Mouse (Mus musculus): ENCODE measurements around the gene Ipo13. TPM values are rescaled to one million over a fixed set of nuclear protein-coding genes. Genes with fewer than 3 reads are reported as not detected.

Ipo13 gene
- polyA plus RNA-seq, 1 experiment from 2014 or later: 64.1 TPM

- H3K36me3 ChIP-seq (ENCODE audit: control insufficient read depth, insufficient read depth, low read length): 0 out of 2 replicates have a peak, but pooled peaks cover 6% of the 10 kb centered on the region
- H3K4me2 ChIP-seq (ENCODE audit: low read length): peak within 1 kb of the TSS; percentile 48
- DNase-seq (ENCODE audit: low spot score) (no peak), ATAC-seq (no peak)
- H3K27ac ChIP-seq (ENCODE audit: low read depth, low read length): no peak within 1 kb of the TSS
- H3K27me3 ChIP-seq (replicated peaks; ENCODE audit: control insufficient read depth, insufficient read depth, low read length): peaks cover 48% of the 10 kb centered on the region
- peak within 1 kb of the TSS; percentile 50 for H3K9ac ChIP-seq (ENCODE audit: low read length)
- under 1% methylated on average over 33 of the region's 33 CpGs for WGBS
- no peaks in the 10 kb centered on the region for H3K9me3 ChIP-seq (replicated peaks; ENCODE audit: control insufficient read depth, low read length)
- peaks cover 10% of the 10 kb centered on the region for H3K4me1 ChIP-seq (ENCODE audit: control insufficient read depth, insufficient read depth, low read length)
- H3K4me3 ChIP-seq (ENCODE audit: low read depth, low read length): peak within 1 kb of the TSS; percentile 17
Observed at GRCm38 (mm10) chr4:117929391-117929881, 14.6 kb upstream of the Ipo13 start, which contains the start of gene Artn. Artn (minus strand) TSS chr4:117929763.

GRCm38 (mm10) chr4:117928699-117929241 lies 14.0 kb upstream of the Ipo13 start:
- H3K4me2 ChIP-seq (ENCODE audit: low read length): peak overlapping the region; percentile 48
- H3K27me3 ChIP-seq (replicated peaks; ENCODE audit: control insufficient read depth, insufficient read depth, low read length): peaks cover 48% of the 10 kb centered on the region
- H3K4me3 ChIP-seq (ENCODE audit: low read depth, low read length): no peak overlapping the region
- H3K9me3 ChIP-seq (replicated peaks; ENCODE audit: control insufficient read depth, low read length): no peaks in the 10 kb centered on the region
- peaks cover 10% of the 10 kb centered on the region for H3K4me1 ChIP-seq (ENCODE audit: control insufficient read depth, insufficient read depth, low read length)
- H3K27ac ChIP-seq (ENCODE audit: low read depth, low read length): no peak overlapping the region
- DNase-seq (ENCODE audit: low spot score): peak; percentile 63
- peak overlapping the region; percentile 50; the same call in 1 of the 2 replicates for H3K9ac ChIP-seq (ENCODE audit: low read length)
- 1% methylated on average over 13 of the region's 13 CpGs for WGBS
- H3K36me3 ChIP-seq (ENCODE audit: control insufficient read depth, insufficient read depth, low read length): 0 out of 2 replicates have a peak, but pooled peaks cover 6% of the 10 kb centered on the region
- 0 out of 2 replicates have a peak, but pooled peaks have one; percentile 17 for ATAC-seq

DNA sequence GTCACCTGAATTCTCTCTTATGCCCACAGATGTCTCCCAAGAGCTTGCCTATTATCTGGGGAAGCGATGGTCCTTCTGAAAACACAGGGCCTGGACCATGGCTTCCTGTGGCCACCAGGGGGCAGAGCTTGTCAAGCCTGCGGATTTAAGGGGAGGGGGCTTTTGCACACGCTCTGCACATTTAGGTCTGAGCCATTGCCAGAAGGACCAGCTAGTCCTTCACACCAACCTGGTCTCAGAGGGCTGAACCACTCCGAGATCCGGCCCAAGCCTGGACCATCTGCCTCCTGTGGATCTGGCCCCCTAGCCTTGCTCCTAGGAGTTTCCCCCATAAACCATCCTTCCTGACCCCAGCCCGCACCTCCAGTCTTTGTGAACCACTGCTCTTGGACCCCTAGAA lies 13.4 kb upstream of the Ipo13 start:
- H3K36me3 ChIP-seq (ENCODE audit: control insufficient read depth, insufficient read depth, low read length): 0 out of 2 replicates have a peak, but pooled peaks cover 6% of the 10 kb centered on the region
- H3K4me2 ChIP-seq (ENCODE audit: low read length): no peak overlapping the region
- H3K9me3 ChIP-seq (replicated peaks; ENCODE audit: control insufficient read depth, low read length): no peaks in the 10 kb centered on the region
- no peak overlapping the region for H3K27ac ChIP-seq (ENCODE audit: low read depth, low read length)
- H3K4me1 ChIP-seq (ENCODE audit: control insufficient read depth, insufficient read depth, low read length): peaks cover 10% of the 10 kb centered on the region
- H3K27me3 ChIP-seq (replicated peaks; ENCODE audit: control insufficient read depth, insufficient read depth, low read length): peaks cover 48% of the 10 kb centered on the region
- no peak overlapping the region for H3K9ac ChIP-seq (ENCODE audit: low read length)
- peak; percentile 80 for DNase-seq (ENCODE audit: low spot score)
- H3K4me3 ChIP-seq (ENCODE audit: low read depth, low read length): no peak overlapping the region
- peak; percentile 54; the same call in 1 of the 2 replicates for ATAC-seq
- 16% methylated on average over 6 of the region's 6 CpGs for WGBS

- Histone ChIP-seq H3K4me2 (ENCODE audit: low read length) (peak overlapping the region; percentile 84), H3K9ac (ENCODE audit: low read length) (peak overlapping the region; percentile 65), H3K9me3 (replicated peaks; ENCODE audit: control insufficient read depth, low read length) (no peaks in the 10 kb centered on the region), H3K4me3 (ENCODE audit: low read depth, low read length) (peak overlapping the region; percentile 44), H3K4me1 (ENCODE audit: control insufficient read depth, insufficient read depth, low read length) (peaks cover 10% of the 10 kb centered on the region), H3K27me3 (replicated peaks; ENCODE audit: control insufficient read depth, insufficient read depth, low read length) (peaks cover 48% of the 10 kb centered on the region), H3K27ac (ENCODE audit: low read depth, low read length) (no peak overlapping the region), H3K36me3 (ENCODE audit: control insufficient read depth, insufficient read depth, low read length) (0 out of 2 replicates have a peak, but pooled peaks cover 1% of the 10 kb centered on the region)
- DNase-seq (ENCODE audit: low spot score): peak; percentile 74
- WGBS: under 1% methylated on average over 69 of the region's 71 CpGs
- ATAC-seq: peak; percentile 78
Observed at GRCm38 (mm10) chr4:117926545-117927482, 12.0 kb upstream of the Ipo13 start.

DNA sequence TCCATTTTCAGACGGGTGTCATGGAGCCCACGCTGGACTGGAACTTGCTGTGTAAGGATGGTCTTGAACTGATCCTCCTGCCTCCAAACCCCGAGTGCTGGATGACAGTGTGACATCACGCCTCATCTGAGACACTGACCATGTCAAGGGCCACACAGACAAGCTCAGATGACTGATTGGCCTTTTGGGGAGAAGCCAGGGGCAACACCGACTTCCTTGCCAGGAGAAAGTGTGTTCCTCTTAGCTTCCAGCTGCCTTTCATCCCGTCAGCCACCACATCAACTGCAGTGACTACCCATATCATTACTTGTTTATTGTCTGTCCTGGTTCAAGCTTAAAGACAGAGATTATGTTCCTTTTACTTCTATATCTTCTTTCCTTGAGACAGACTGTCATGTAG lies 10.1 kb upstream of the Ipo13 start:
- DNase-seq (ENCODE audit: low spot score): no peak

GRCm38 (mm10) chr4:117923450-117923849 lies 8.7 kb upstream of the Ipo13 start:
- no peaks in the 10 kb centered on the region; the same call in 1 of the 2 replicates for H3K4me1 ChIP-seq (ENCODE audit: control insufficient read depth, insufficient read depth, low read length)
- no peaks in the 10 kb centered on the region for H3K9me3 ChIP-seq (replicated peaks; ENCODE audit: control insufficient read depth, low read length)
- WGBS: 42% methylated on average over 2 of the region's 2 CpGs
- H3K36me3 ChIP-seq (ENCODE audit: control insufficient read depth, insufficient read depth, low read length): no peaks in the 10 kb centered on the region
- no peak overlapping the region for H3K4me2 ChIP-seq (ENCODE audit: low read length)
- no peak overlapping the region for H3K4me3 ChIP-seq (ENCODE audit: low read depth, low read length)
- no peak for DNase-seq (ENCODE audit: low spot score)
- H3K9ac ChIP-seq (ENCODE audit: low read length): no peak overlapping the region
- H3K27me3 ChIP-seq (replicated peaks; ENCODE audit: control insufficient read depth, insufficient read depth, low read length): peaks cover 30% of the 10 kb centered on the region
- H3K27ac ChIP-seq (ENCODE audit: low read depth, low read length): no peak overlapping the region
- no peak for ATAC-seq

More for the DNA sequence above, 10.1 kb upstream of the Ipo13 start:
- no peaks in the 10 kb centered on the region for H3K9me3 ChIP-seq (replicated peaks; ENCODE audit: control insufficient read depth, low read length)
- H3K36me3 ChIP-seq (ENCODE audit: control insufficient read depth, insufficient read depth, low read length): no peaks in the 10 kb centered on the region
- H3K27me3 ChIP-seq (replicated peaks; ENCODE audit: control insufficient read depth, insufficient read depth, low read length): peaks cover 42% of the 10 kb centered on the region
- H3K4me2 ChIP-seq (ENCODE audit: low read length): no peak overlapping the region
- no peak overlapping the region for H3K9ac ChIP-seq (ENCODE audit: low read length)
- H3K4me1 ChIP-seq (ENCODE audit: control insufficient read depth, insufficient read depth, low read length): peaks cover 10% of the 10 kb centered on the region
- 75% methylated on average over 4 of the region's 6 CpGs for WGBS
- H3K27ac ChIP-seq (ENCODE audit: low read depth, low read length): no peak overlapping the region
- no peak for ATAC-seq
- no peak overlapping the region for H3K4me3 ChIP-seq (ENCODE audit: low read depth, low read length)

- Histone ChIP-seq H3K36me3 (ENCODE audit: control insufficient read depth, insufficient read depth, low read length) (no peaks in the 10 kb centered on the region), H3K9me3 (replicated peaks; ENCODE audit: control insufficient read depth, low read length) (no peaks in the 10 kb centered on the region), H3K4me1 (ENCODE audit: control insufficient read depth, insufficient read depth, low read length) (no peaks in the 10 kb centered on the region), H3K27me3 (replicated peaks; ENCODE audit: control insufficient read depth, insufficient read depth, low read length) (peaks cover 10% of the 10 kb centered on the region), H3K4me3 (ENCODE audit: low read depth, low read length) (no peak overlapping the region), H3K4me2 (ENCODE audit: low read length) (no peak overlapping the region), H3K9ac (ENCODE audit: low read length) (no peak overlapping the region), H3K27ac (ENCODE audit: low read depth, low read length) (no peak overlapping the region)
- 91% methylated on average over 2 of the region's 2 CpGs for WGBS
- no peak for ATAC-seq
- DNase-seq (ENCODE audit: low spot score): no peak
Observed at GRCm38 (mm10) chr4:117921358-117921757, 6.6 kb upstream of the Ipo13 start.

- Histone ChIP-seq H3K4me2 (ENCODE audit: low read length) (no peak overlapping the region), H3K4me1 (ENCODE audit: control insufficient read depth, insufficient read depth, low read length) (peaks cover 7% of the 10 kb centered on the region), H3K9ac (ENCODE audit: low read length) (no peak overlapping the region), H3K9me3 (replicated peaks; ENCODE audit: control insufficient read depth, low read length) (no peaks in the 10 kb centered on the region), H3K27me3 (replicated peaks; ENCODE audit: control insufficient read depth, insufficient read depth, low read length) (no peaks in the 10 kb centered on the region), H3K27ac (ENCODE audit: low read depth, low read length) (no peak overlapping the region), H3K36me3 (ENCODE audit: control insufficient read depth, insufficient read depth, low read length) (no peaks in the 10 kb centered on the region), H3K4me3 (ENCODE audit: low read depth, low read length) (no peak overlapping the region)
- 92% methylated on average over 5 of the region's 5 CpGs for WGBS
- no peak for DNase-seq (ENCODE audit: low spot score)
- no peak for ATAC-seq
Observed at GRCm38 (mm10) chr4:117918762-117919161, 4.0 kb upstream of the Ipo13 start.
